Mouse (Mus musculus) embryonic facial prominence, embryonic 12.5 days (tissue): ENCODE measurements at regions not wholly inside any gene's neighbourhood (a gene's known extent, or its start where the extent isn't known, plus 50 kb on each side); places are given as distances from the start of the nearest gene placed in this dataset.

Experiments used
- ATAC-seq: fragments of 200-750 bp; cut with Nextera tagmentation; 2 replicates; pipeline ENCODE4 v1.8.0; 2017; ENCODE audit not compliant: insufficient number of reproducible peaks, insufficient read depth, low FRiP score, low TSS enrichment
- H3K27ac ChIP-seq: fragments of 300-500 bp; sonication (generic); 2 replicates; pipeline ENCODE4 v1.5.1; 2016; ENCODE audit warnings: mild to moderate bottlenecking
- H3K27me3 ChIP-seq: fragments of 300-500 bp; sonication (generic); 2 replicates; pipeline ENCODE4 v1.6.1; 2016; ENCODE audit warnings: mild to moderate bottlenecking, moderate library complexity
- H3K36me3 ChIP-seq: fragments of 300-500 bp; sonication (generic); 2 replicates; pipeline ENCODE4 v1.6.1; 2016; ENCODE audit warnings: mild to moderate bottlenecking
- H3K4me1 ChIP-seq: fragments of 300-500 bp; sonication (generic); 2 replicates; pipeline ENCODE4 v1.6.1; 2016
- H3K4me2 ChIP-seq: fragments of 300-500 bp; sonication (generic); replicated peaks from 2 replicates; pipeline ENCODE4 v1.6.1; 2016; ENCODE audit warnings: mild to moderate bottlenecking, moderate library complexity
- H3K4me3 ChIP-seq: fragments of 300-500 bp; sonication (generic); 2 replicates; pipeline ENCODE4 v1.5.1; 2016; ENCODE audit warnings: mild to moderate bottlenecking
- H3K9ac ChIP-seq: fragments of 300-500 bp; sonication (generic); 2 replicates; pipeline ENCODE4 v1.6.1; 2016; ENCODE audit warnings: mild to moderate bottlenecking, moderate library complexity
- H3K9me3 ChIP-seq: fragments of 300-500 bp; sonication (generic); 2 replicates; pipeline ENCODE4 v1.6.1; 2016; ENCODE audit warnings: mild to moderate bottlenecking, moderate library complexity
- WGBS: fragments of 180-500 bp; shearing (Covaris S2); methylation state at CpG from one replicate; pipeline ENCODE4 v1.1.7; 2016; 5-methylcytosine and 5-hydroxymethylcytosine counted together

- H3K4me1 ChIP-seq: no peaks in the 10 kb centered on the region
- no peaks in the 10 kb centered on the region for H3K27me3 ChIP-seq
- H3K9ac ChIP-seq: no peak overlapping the region
- whole genome bisulfite sequencing: 55% methylated on average over 2 of the region's 2 CpGs
- no peak overlapping the region for H3K4me3 ChIP-seq
- H3K9me3 ChIP-seq: no peaks in the 10 kb centered on the region
- H3K27ac ChIP-seq: no peak overlapping the region
- no peak for ATAC-seq
- no peaks in the 10 kb centered on the region for H3K36me3 ChIP-seq
- no peak overlapping the region for H3K4me2 ChIP-seq
Measured at GRCm38 (mm10) chr3:41857446-41857845, 115.0 kb downstream of the D3Ertd751e start.

GRCm38 (mm10) chr3:41862674-41863073 lies 120.3 kb downstream of the D3Ertd751e start:
- no peak overlapping the region for H3K9ac ChIP-seq
- H3K36me3 ChIP-seq: no peaks in the 10 kb centered on the region
- no peak for ATAC-seq

GRCm38 (mm10) chr3:41908952-41909351 lies 166.5 kb downstream of the D3Ertd751e start:
- no peaks in the 10 kb centered on the region for H3K36me3 ChIP-seq
- H3K27ac ChIP-seq: no peak overlapping the region
- H3K4me2 ChIP-seq: no peak overlapping the region
- no peak overlapping the region for H3K9ac ChIP-seq
- 86% methylated on average over 6 of the region's 6 CpGs for WGBS
- no peaks in the 10 kb centered on the region for H3K4me1 ChIP-seq
- H3K27me3 ChIP-seq: no peaks in the 10 kb centered on the region
- H3K9me3 ChIP-seq: no peaks in the 10 kb centered on the region
- H3K4me3 ChIP-seq: no peak overlapping the region
- no peak for ATAC-seq

More at GRCm38 (mm10) chr3:41862674-41863073, 120.3 kb downstream of the D3Ertd751e start:
- no peak overlapping the region for H3K4me2 ChIP-seq
- no peak overlapping the region for H3K27ac ChIP-seq
- H3K27me3 ChIP-seq: no peaks in the 10 kb centered on the region
- H3K4me3 ChIP-seq: no peak overlapping the region
- H3K9me3 ChIP-seq: no peaks in the 10 kb centered on the region
- no peaks in the 10 kb centered on the region for H3K4me1 ChIP-seq

DNA sequence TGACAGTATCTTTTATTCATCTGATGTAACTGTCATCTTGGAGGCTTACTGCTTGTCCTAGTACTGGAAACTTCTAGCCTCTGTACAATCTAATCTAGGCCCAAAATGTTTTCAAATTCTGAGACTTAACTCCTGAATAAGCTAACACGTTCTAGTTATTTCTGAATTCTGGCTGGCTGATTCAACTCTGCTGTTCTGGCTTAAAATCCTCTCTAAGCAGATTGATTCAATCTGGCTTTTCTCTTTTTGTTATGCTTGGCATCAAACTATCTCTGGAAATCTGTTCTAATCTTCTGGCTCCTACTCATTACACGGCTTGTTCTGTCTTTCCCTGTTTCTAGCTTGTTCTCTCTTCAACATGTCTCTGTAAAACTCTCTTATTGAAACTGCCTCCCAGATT lies 170.8 kb downstream of the D3Ertd751e start:
- ATAC-seq: no peak
- no peaks in the 10 kb centered on the region for H3K4me1 ChIP-seq
- 80% methylated on average over 2 of the region's 2 CpGs for WGBS

DNA sequence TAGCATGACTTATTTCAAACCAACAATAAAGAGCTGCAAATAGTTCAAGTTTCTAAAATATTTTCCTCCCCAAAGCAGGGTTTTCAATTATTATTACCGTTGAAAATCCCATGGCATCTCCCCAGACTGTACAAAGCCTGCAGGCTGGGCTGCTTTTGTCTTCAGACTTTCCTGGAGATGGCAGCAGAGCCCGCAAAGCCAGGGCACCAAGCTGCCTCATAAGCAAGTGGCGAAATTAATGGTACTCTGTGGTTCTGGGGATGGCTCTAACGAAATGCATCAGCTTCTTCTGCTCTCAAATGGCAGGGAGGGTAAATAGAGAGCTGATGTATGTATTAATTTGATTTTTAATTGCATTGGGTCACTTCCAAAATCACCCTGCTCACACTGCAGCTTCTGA lies 197.4 kb downstream of the D3Ertd751e start:
- Histone ChIP-seq H3K27me3 (no peaks in the 10 kb centered on the region), H3K27ac (no peak overlapping the region), H3K36me3 (no peaks in the 10 kb centered on the region), H3K4me2 (no peak overlapping the region), H3K9me3 (no peaks in the 10 kb centered on the region), H3K4me3 (no peak overlapping the region), H3K4me1 (no peaks in the 10 kb centered on the region), H3K9ac (no peak overlapping the region)
- 56% methylated on average over 4 of the region's 4 CpGs for WGBS
- ATAC-seq: no peak

More for the DNA sequence above, 170.8 kb downstream of the D3Ertd751e start:
- no peak overlapping the region for H3K4me2 ChIP-seq
- no peak overlapping the region for H3K9ac ChIP-seq
- no peaks in the 10 kb centered on the region for H3K36me3 ChIP-seq
- H3K4me3 ChIP-seq: no peak overlapping the region
- H3K9me3 ChIP-seq: no peaks in the 10 kb centered on the region
- H3K27me3 ChIP-seq: no peaks in the 10 kb centered on the region
- H3K27ac ChIP-seq: no peak overlapping the region

DNA sequence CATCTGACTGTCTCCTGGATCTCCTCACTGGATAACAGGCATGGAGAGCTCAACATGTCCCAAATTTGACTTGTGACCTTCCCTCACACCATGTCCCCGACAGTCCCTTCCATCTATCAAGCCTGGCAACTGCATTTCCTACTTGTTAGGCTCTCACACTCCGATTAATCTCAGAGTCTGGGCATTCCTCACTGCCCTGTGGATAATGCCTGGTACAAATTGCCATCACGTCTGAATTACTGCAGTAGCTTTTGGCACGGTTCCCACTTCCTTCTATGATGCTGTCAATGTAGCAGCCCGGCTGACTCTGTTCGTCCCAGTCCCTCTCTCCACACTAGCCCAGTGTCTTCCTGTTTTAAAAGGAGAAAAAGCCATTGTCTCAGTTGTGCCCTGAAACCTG lies 200.6 kb downstream of the D3Ertd751e start:
- 47% methylated on average over 6 of the region's 6 CpGs for WGBS
- Histone ChIP-seq H3K27me3 (no peaks in the 10 kb centered on the region), H3K27ac (no peak overlapping the region), H3K9ac (no peak overlapping the region), H3K4me1 (no peaks in the 10 kb centered on the region), H3K9me3 (no peaks in the 10 kb centered on the region), H3K4me3 (no peak overlapping the region), H3K36me3 (no peaks in the 10 kb centered on the region), H3K4me2 (no peak overlapping the region)
- no peak for ATAC-seq

DNA sequence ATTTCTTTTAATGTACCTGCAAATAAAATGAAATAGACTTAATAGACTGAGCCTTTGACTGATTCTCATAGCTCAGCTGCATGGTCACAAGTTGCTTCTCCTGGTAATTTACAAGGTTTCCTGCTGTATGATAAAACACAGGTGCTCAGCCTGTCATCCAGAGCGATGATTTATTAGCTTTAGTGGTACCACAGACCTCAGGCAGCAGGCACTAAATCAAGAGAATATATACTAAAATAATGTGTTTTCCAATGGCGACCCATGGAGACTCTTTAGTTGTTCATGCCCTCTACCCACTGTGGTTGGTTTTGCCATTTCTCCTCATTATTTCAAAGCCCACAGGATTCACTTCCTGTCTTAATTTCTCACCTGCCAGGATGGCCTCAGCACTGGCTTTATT lies 207.0 kb downstream of the D3Ertd751e start:
- no peaks in the 10 kb centered on the region for H3K4me1 ChIP-seq
- H3K9me3 ChIP-seq: no peaks in the 10 kb centered on the region
- ATAC-seq: no peak
- no peak overlapping the region for H3K27ac ChIP-seq
- H3K4me3 ChIP-seq: no peak overlapping the region
- no peaks in the 10 kb centered on the region for H3K27me3 ChIP-seq
- WGBS: 82% methylated on average over 2 of the region's 2 CpGs
- no peak overlapping the region for H3K9ac ChIP-seq
- no peaks in the 10 kb centered on the region for H3K36me3 ChIP-seq
- H3K4me2 ChIP-seq: no peak overlapping the region

GRCm38 (mm10) chr3:41957385-41957784 lies 215.0 kb downstream of the D3Ertd751e start:
- 14% methylated on average over 3 of the region's 3 CpGs for WGBS
- Histone ChIP-seq H3K9ac (no peak overlapping the region), H3K4me3 (no peak overlapping the region), H3K27me3 (no peaks in the 10 kb centered on the region), H3K4me2 (no peak overlapping the region), H3K9me3 (no peaks in the 10 kb centered on the region), H3K27ac (no peak overlapping the region), H3K4me1 (no peaks in the 10 kb centered on the region), H3K36me3 (no peaks in the 10 kb centered on the region)
- ATAC-seq: no peak

GRCm38 (mm10) chr3:41960209-41960608 lies 217.8 kb downstream of the D3Ertd751e start:
- H3K36me3 ChIP-seq: no peaks in the 10 kb centered on the region
- no peaks in the 10 kb centered on the region for H3K9me3 ChIP-seq
- H3K27me3 ChIP-seq: no peaks in the 10 kb centered on the region
- H3K27ac ChIP-seq: no peak overlapping the region
- no peak overlapping the region for H3K4me3 ChIP-seq
- H3K4me2 ChIP-seq: no peak overlapping the region
- no peak overlapping the region for H3K9ac ChIP-seq
- 75% methylated on average over 2 of the region's 2 CpGs for WGBS
- H3K4me1 ChIP-seq: no peaks in the 10 kb centered on the region
- ATAC-seq: no peak

- Histone ChIP-seq H3K4me3 (no peak overlapping the region), H3K36me3 (no peaks in the 10 kb centered on the region), H3K4me1 (no peaks in the 10 kb centered on the region), H3K9me3 (no peaks in the 10 kb centered on the region), H3K9ac (no peak overlapping the region), H3K27ac (no peak overlapping the region), H3K27me3 (no peaks in the 10 kb centered on the region), H3K4me2 (no peak overlapping the region)
- ATAC-seq: no peak
- WGBS: 66% methylated on average over 7 of the region's 7 CpGs
Measured at GRCm38 (mm10) chr3:41962923-41963322, 220.5 kb downstream of the D3Ertd751e start.

DNA sequence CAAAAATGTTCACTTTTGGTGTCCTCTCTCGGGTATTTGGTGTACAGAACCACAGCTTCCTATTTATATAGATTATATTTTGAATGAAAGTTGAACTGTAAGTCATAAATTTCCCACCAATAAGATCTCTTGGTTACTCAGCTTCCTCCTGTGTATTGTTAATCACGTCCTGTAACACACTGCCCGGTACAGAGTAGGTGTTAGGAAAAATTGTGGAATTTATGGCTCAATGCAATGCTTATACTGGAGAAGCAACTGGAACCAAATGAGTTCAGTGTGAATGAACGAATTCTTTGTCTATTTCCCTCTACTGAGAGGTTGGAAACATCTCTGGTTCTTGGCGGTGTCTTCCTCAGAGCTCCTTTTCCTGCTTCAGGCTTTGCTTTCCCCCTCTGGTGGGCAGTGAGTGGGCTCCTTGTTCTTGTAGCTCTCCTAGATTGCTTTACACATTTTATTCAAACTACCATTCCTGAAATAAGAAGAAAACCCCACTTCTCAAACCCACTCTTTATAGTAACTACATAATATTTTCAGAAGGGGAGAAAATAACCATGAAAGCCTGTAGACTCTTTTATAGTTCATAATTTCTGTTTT lies 264.4 kb downstream of the D3Ertd751e start:
- H3K9me3 ChIP-seq: no peaks in the 10 kb centered on the region
- H3K4me1 ChIP-seq: no peaks in the 10 kb centered on the region
- H3K4me3 ChIP-seq: no peak overlapping the region
- no peak overlapping the region for H3K9ac ChIP-seq
- no peaks in the 10 kb centered on the region for H3K27me3 ChIP-seq
- H3K4me2 ChIP-seq: no peak overlapping the region
- ATAC-seq: no peak
- 63% methylated on average over 5 of the region's 5 CpGs for WGBS
- no peak overlapping the region for H3K27ac ChIP-seq
- no peaks in the 10 kb centered on the region for H3K36me3 ChIP-seq

- H3K27me3 ChIP-seq: no peaks in the 10 kb centered on the region
- H3K4me1 ChIP-seq: no peaks in the 10 kb centered on the region
- H3K4me3 ChIP-seq: no peak overlapping the region
- WGBS: 77% methylated on average over 5 of the region's 5 CpGs
- no peak for ATAC-seq
- no peak overlapping the region for H3K9ac ChIP-seq
- H3K4me2 ChIP-seq: no peak overlapping the region
- H3K27ac ChIP-seq: no peak overlapping the region
- H3K36me3 ChIP-seq: no peaks in the 10 kb centered on the region
- H3K9me3 ChIP-seq: no peaks in the 10 kb centered on the region
Measured at GRCm38 (mm10) chr3:42023187-42023586, 280.8 kb downstream of the D3Ertd751e start.

DNA sequence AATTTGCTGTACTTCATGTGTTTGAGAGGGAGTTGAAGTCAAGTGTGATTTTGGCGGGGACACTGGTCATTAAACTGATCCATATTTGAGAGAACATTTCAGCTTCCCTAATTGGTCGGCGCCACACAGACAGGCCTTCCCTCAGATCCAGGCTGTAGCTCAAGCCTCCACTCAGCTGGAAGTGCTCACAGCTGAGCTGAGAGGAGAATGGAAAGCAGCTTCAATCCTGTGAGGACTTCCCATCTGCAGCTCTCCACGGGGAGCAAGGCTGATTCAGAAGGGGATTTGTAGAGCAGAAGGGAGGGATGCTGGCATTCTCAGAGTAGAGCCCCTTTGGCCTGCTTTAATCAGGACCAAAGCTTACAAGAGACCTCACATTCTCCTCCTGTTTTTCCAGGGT lies 297.2 kb downstream of the D3Ertd751e start:
- no peak for ATAC-seq
- H3K9me3 ChIP-seq: no peaks in the 10 kb centered on the region
- 23% methylated on average over 4 of the region's 4 CpGs for WGBS
- H3K9ac ChIP-seq: no peak overlapping the region
- no peaks in the 10 kb centered on the region for H3K27me3 ChIP-seq
- H3K27ac ChIP-seq: no peak overlapping the region
- H3K4me1 ChIP-seq: no peaks in the 10 kb centered on the region
- H3K4me3 ChIP-seq: no peak overlapping the region
- H3K4me2 ChIP-seq: no peak overlapping the region
- H3K36me3 ChIP-seq: no peaks in the 10 kb centered on the region
